Mouse (Mus musculus) forebrain, embryonic 14.5 days (tissue): ENCODE data around the gene Lrrc37a. TPM values are rescaled to one million over a fixed set of nuclear protein-coding genes. Genes with fewer than 3 reads are reported as not detected.

Source experiments
- ATAC-seq: fragments of 200-750 bp; cut with Nextera tagmentation; 2 replicates; pipeline ENCODE4 v1.8.0; 2017; ENCODE audit warnings: mild to moderate bottlenecking, moderate library complexity
- DNase-seq: peaks from one replicate; pipeline ENCODE4 v3.0.0-alpha.2; 2015; ENCODE audit warnings: low spot score
- H3K27ac ChIP-seq: fragments of 300-500 bp; sonication (generic); 2 replicates; pipeline ENCODE4 v1.5.1; 2014; ENCODE audit warnings: low read depth, mild to moderate bottlenecking, control low read depth, low read length, moderate library complexity
- H3K27me3 ChIP-seq: fragments of 300-500 bp; sonication (generic); replicated peaks from 2 replicates; pipeline ENCODE4 v1.6.1; 2014; ENCODE audit warnings: low read length, control low read depth, mixed read lengths; ENCODE audit not compliant: control insufficient read depth, insufficient read depth
- H3K36me3 ChIP-seq: fragments of 300-500 bp; sonication (generic); 2 replicates; pipeline ENCODE4 v1.6.1; 2014; ENCODE audit warnings: low read length, control low read depth; ENCODE audit not compliant: control insufficient read depth, insufficient read depth
- H3K4me1 ChIP-seq: fragments of 300-500 bp; sonication (generic); 2 replicates; pipeline ENCODE4 v1.6.1; 2014; ENCODE audit warnings: antibody characterized with exemption, low read length, control low read depth; ENCODE audit not compliant: control insufficient read depth, insufficient read depth
- H3K4me2 ChIP-seq: fragments of 300-500 bp; sonication (generic); 2 replicates; pipeline ENCODE4 v1.6.1; 2014; ENCODE audit warnings: mild to moderate bottlenecking, control low read depth, low read length
- H3K4me3 ChIP-seq: fragments of 300-500 bp; sonication (generic); 2 replicates; pipeline ENCODE4 v1.5.1; 2014; ENCODE audit warnings: low read depth, low read length, control low read depth
- H3K9ac ChIP-seq: fragments of 300-500 bp; sonication (generic); 2 replicates; pipeline ENCODE4 v1.6.1; 2014; ENCODE audit warnings: mild to moderate bottlenecking, low read length, control low read depth, moderate library complexity
- H3K9me3 ChIP-seq: fragments of 300-500 bp; sonication (generic); replicated peaks from 2 replicates; pipeline ENCODE4 v1.6.1; 2016; ENCODE audit warnings: low read length, control low read depth, mixed read lengths; ENCODE audit not compliant: control insufficient read depth
- WGBS: fragments of 180-500 bp; shearing (Covaris S2); extraction: QIAGEN DNeasy Blood & Tissue Kit; methylation state at CpG from one replicate; pipeline ENCODE4 v1.1.7; 2014; 5-methylcytosine and 5-hydroxymethylcytosine counted together
- polyA plus RNA-seq: library from polyadenylated mRNA; unstranded; fragments of >200 nt; fragmentation: Nextera tagmentation; extraction: Ambion mirVana; gene quantifications from 2 replicates; pipeline ENCODE4 v1.2.1, GENCODE M21; 2014

Gene Lrrc37a
- polyA plus RNA-seq, 1 experiment from 2014 or later: not detected

GRCm38 (mm10) chr11:103406551-103406950 is 97.8 kb downstream of the Lrrc37a start:
- Histone ChIP-seq H3K36me3 (peaks cover 22% of the 10 kb centered on the region; the same call in 1 of the 2 replicates), H3K27ac (no peak overlapping the region), H3K4me1 (0 out of 2 replicates have a peak, but pooled peaks cover under 1% of the 10 kb centered on the region), H3K4me2 (no peak overlapping the region), H3K27me3 (no peaks in the 10 kb centered on the region), H3K9me3 (no peaks in the 10 kb centered on the region), H3K4me3 (no peak overlapping the region), H3K9ac (no peak overlapping the region)
- WGBS: 75% methylated on average over 7 of the region's 7 CpGs
- ATAC-seq (no peak), DNase-seq (no peak)

- no peak for DNase-seq
- Histone ChIP-seq H3K4me3 (no peak overlapping the region), H3K36me3 (peaks cover 22% of the 10 kb centered on the region; the same call in 1 of the 2 replicates), H3K27me3 (no peaks in the 10 kb centered on the region), H3K4me2 (no peak overlapping the region), H3K4me1 (no peaks in the 10 kb centered on the region), H3K27ac (no peak overlapping the region), H3K9me3 (no peaks in the 10 kb centered on the region), H3K9ac (no peak overlapping the region)
- ATAC-seq: no peak
- WGBS: 90% methylated on average over 1 of the region's 1 CpGs
These were observed 98.6 kb downstream of the Lrrc37a start for GRCm38 (mm10) chr11:103405814-103406213.

- Histone ChIP-seq H3K4me1 (no peaks in the 10 kb centered on the region), H3K9me3 (no peaks in the 10 kb centered on the region), H3K4me2 (no peak overlapping the region), H3K9ac (no peak overlapping the region), H3K4me3 (no peak overlapping the region), H3K27ac (no peak overlapping the region), H3K27me3 (no peaks in the 10 kb centered on the region), H3K36me3 (peaks cover 22% of the 10 kb centered on the region; the same call in 1 of the 2 replicates)
- ATAC-seq (no peak), DNase-seq (no peak)
These were observed 99.8 kb downstream of the Lrrc37a start for GRCm38 (mm10) chr11:103404618-103405017.

GRCm38 (mm10) chr11:103403776-103404175 is 100.6 kb downstream of the Lrrc37a start:
- Histone ChIP-seq H3K9ac (no peak overlapping the region), H3K27ac (no peak overlapping the region), H3K4me2 (no peak overlapping the region), H3K4me3 (no peak overlapping the region), H3K27me3 (no peaks in the 10 kb centered on the region), H3K36me3 (peaks cover 22% of the 10 kb centered on the region; the same call in 1 of the 2 replicates), H3K9me3 (no peaks in the 10 kb centered on the region), H3K4me1 (no peaks in the 10 kb centered on the region)
- WGBS: 73% methylated on average over 4 of the region's 4 CpGs
- ATAC-seq: no peak
- no peak for DNase-seq

- H3K4me3 ChIP-seq: no peak overlapping the region
These were observed 101.7 kb downstream of the Lrrc37a start for GRCm38 (mm10) chr11:103402738-103403137.

GRCm38 (mm10) chr11:103402198-103402597 is 102.2 kb downstream of the Lrrc37a start:
- no peak overlapping the region for H3K4me3 ChIP-seq
- H3K9me3 ChIP-seq: no peaks in the 10 kb centered on the region
- no peak overlapping the region for H3K4me2 ChIP-seq
- DNase-seq (peak; percentile 23), ATAC-seq (no peak)
- WGBS: 45% methylated on average over 2 of the region's 2 CpGs
- H3K27ac ChIP-seq: no peak overlapping the region
- H3K27me3 ChIP-seq: no peaks in the 10 kb centered on the region
- no peak overlapping the region for H3K9ac ChIP-seq
- peaks cover 22% of the 10 kb centered on the region; the same call in 1 of the 2 replicates for H3K36me3 ChIP-seq
- no peaks in the 10 kb centered on the region for H3K4me1 ChIP-seq

More at GRCm38 (mm10) chr11:103402738-103403137, 101.7 kb downstream of the Lrrc37a start:
- Histone ChIP-seq H3K27ac (no peak overlapping the region), H3K4me2 (no peak overlapping the region), H3K4me1 (no peaks in the 10 kb centered on the region), H3K9me3 (no peaks in the 10 kb centered on the region), H3K9ac (no peak overlapping the region), H3K27me3 (no peaks in the 10 kb centered on the region), H3K36me3 (peaks cover 22% of the 10 kb centered on the region; the same call in 1 of the 2 replicates)
- DNase-seq (no peak), ATAC-seq (no peak)
- 92% methylated on average over 5 of the region's 5 CpGs for WGBS

Other genes with a start within 250 kb of the Lrrc37a start
- 1.7 and 2.7 TPM in 2 replicates for gene Map3k14, start 237.1 kb downstream of the Lrrc37a start, polyA plus RNA-seq
- gene Arhgap27, start 140.9 kb downstream of the Lrrc37a start, polyA plus RNA-seq: 1.5 and 2.3 TPM in 2 replicates
- 7.5 and 10.0 TPM in 2 replicates for gene Plekhm1, start 91.9 kb downstream of the Lrrc37a start, polyA plus RNA-seq
- gene Gm884, start 116.5 kb upstream of the Lrrc37a start, polyA plus RNA-seq: not detected in 2 replicates
- gene Lyzl6, start 134.3 kb upstream of the Lrrc37a start, polyA plus RNA-seq: not detected in 2 replicates
- gene Rprml, start 145.0 kb upstream of the Lrrc37a start, polyA plus RNA-seq: 2.3 and 3.2 TPM in 2 replicates
- 105 and 106 TPM in 2 replicates for gene Gosr2, start 193.3 kb upstream of the Lrrc37a start, polyA plus RNA-seq
- gene Wnt9b, start 245.2 kb upstream of the Lrrc37a start, polyA plus RNA-seq: 0.10 and 0.26 TPM in 2 replicates